In genomic region chr3:89715207-89715966, GRCm38 (mm10) we compare ENCODE assay signal across 8 mouse cellular contexts. TPM values are rescaled to one million over a fixed set of nuclear protein-coding genes. Genes with fewer than 3 reads are reported as not detected.
DNase-seq lines count a peak whose midpoint lies in the region; ATAC-seq lines count a peak whose summit lies in the region.

No protein-coding gene starts in this region.

- peak; percentile 79 for ATAC-seq in kidney, embryonic 14.5 days (ENCODE audit: low FRiP score, low TSS enrichment)
- peak; percentile 74 for ATAC-seq in lung, embryonic 16.5 days (ENCODE audit: low read depth)

- H3K4me1 ChIP-seq in embryonic facial prominence, embryonic 10.5 days, result peaks cover 22% of the 10 kb centered on the region
- H3K4me1 ChIP-seq in heart, embryonic 10.5 days, result peaks cover 23% of the 10 kb centered on the region
- H3K4me1 ChIP-seq in kidney, embryonic 14.5 days (ENCODE audit: control insufficient read depth, insufficient read depth, low read length), result peaks cover 6% of the 10 kb centered on the region; the same call in 1 of the 2 replicates
- peaks cover 3% of the 10 kb centered on the region for H3K4me1 ChIP-seq in lung, embryonic 16.5 days (replicated peaks; ENCODE audit: control insufficient read depth, insufficient read depth, low read length)

- H3K9ac ChIP-seq in kidney, embryonic 14.5 days (ENCODE audit: low read depth, low read length), result peak overlapping the region; percentile 90
- peak overlapping the region; percentile 81 for H3K9ac ChIP-seq in lung, embryonic 16.5 days (ENCODE audit: low read length)

- H3K4me2 ChIP-seq in kidney, embryonic 14.5 days (replicated peaks; ENCODE audit: low read depth, low read length), result peak overlapping the region; percentile 92
- H3K4me2 ChIP-seq in lung, embryonic 16.5 days (ENCODE audit: low read depth, low read length), result peak overlapping the region; percentile 95

- DNase-seq in embryo, embryonic 10 days (ENCODE audit: low spot score), result peak; percentile 34
- no peak for DNase-seq in embryo, embryonic 9.5 days (ENCODE audit: extremely low spot score)
- DNase-seq in adrenal gland, adult 2 months, result peak; percentile 74
- no peak for DNase-seq in embryonic facial prominence, embryonic 10.5 days (ENCODE audit: low spot score)
- DNase-seq in heart, embryonic 10.5 days (ENCODE audit: low spot score), result no peak
- DNase-seq in right cerebral cortex, postnatal 14 days, result peak; percentile 67

- no peaks in the 10 kb centered on the region for H3K9me3 ChIP-seq in embryonic facial prominence, embryonic 10.5 days
- no peaks in the 10 kb centered on the region for H3K9me3 ChIP-seq in heart, embryonic 10.5 days
- H3K9me3 ChIP-seq in kidney, embryonic 14.5 days (ENCODE audit: control insufficient read depth, low read length), result no peaks in the 10 kb centered on the region
- H3K9me3 ChIP-seq in lung, embryonic 16.5 days (ENCODE audit: control insufficient read depth, low read length), result no peaks in the 10 kb centered on the region

- H3K4me3 ChIP-seq in embryonic facial prominence, embryonic 10.5 days, result peak overlapping the region; percentile 100
- H3K4me3 ChIP-seq in heart, embryonic 10.5 days, result peak overlapping the region; percentile 99
- H3K4me3 ChIP-seq in kidney, embryonic 14.5 days (ENCODE audit: low read length), result peak overlapping the region; percentile 95
- H3K4me3 ChIP-seq in lung, embryonic 16.5 days (ENCODE audit: low read length), result peak overlapping the region; percentile 86

- H3K27ac ChIP-seq in embryonic facial prominence, embryonic 10.5 days (replicated peaks), result peak overlapping the region; percentile 91
- peak overlapping the region; percentile 91 for H3K27ac ChIP-seq in heart, embryonic 10.5 days
- H3K27ac ChIP-seq in kidney, embryonic 14.5 days (ENCODE audit: low read depth, low read length), result no peak overlapping the region; the same call in 1 of the 2 replicates
- H3K27ac ChIP-seq in lung, embryonic 16.5 days (ENCODE audit: low read length), result no peak overlapping the region

- peaks cover 5% of the 10 kb centered on the region; the same call in 1 of the 2 replicates for H3K27me3 ChIP-seq in embryonic facial prominence, embryonic 10.5 days (replicated peaks; ENCODE audit: low read depth, poor library complexity, severe bottlenecking)
- no peaks in the 10 kb centered on the region for H3K27me3 ChIP-seq in heart, embryonic 10.5 days (ENCODE audit: insufficient read depth, poor library complexity, severe bottlenecking)
- H3K27me3 ChIP-seq in kidney, embryonic 14.5 days (ENCODE audit: control insufficient read depth, insufficient read depth, low read length), result no peaks in the 10 kb centered on the region; the same call in 1 of the 2 replicates
- no peaks in the 10 kb centered on the region for H3K27me3 ChIP-seq in lung, embryonic 16.5 days (ENCODE audit: control insufficient read depth, insufficient read depth, low read depth, low read length)

- peaks cover 10% of the 10 kb centered on the region for H3K36me3 ChIP-seq in embryonic facial prominence, embryonic 10.5 days (replicated peaks)
- H3K36me3 ChIP-seq in heart, embryonic 10.5 days, result no peaks in the 10 kb centered on the region
- H3K36me3 ChIP-seq in kidney, embryonic 14.5 days (ENCODE audit: control insufficient read depth, insufficient read depth, low read length), result no peaks in the 10 kb centered on the region
- no peaks in the 10 kb centered on the region for H3K36me3 ChIP-seq in lung, embryonic 16.5 days (ENCODE audit: control insufficient read depth, insufficient read depth, low read length)

- whole genome bisulfite sequencing in embryonic facial prominence, embryonic 10.5 days, result 3% methylated on average over 59 of the region's 59 CpGs
- 1% methylated on average over 59 of the region's 59 CpGs for WGBS in heart, embryonic 10.5 days
- 2% methylated on average over 57 of the region's 59 CpGs for WGBS in kidney, embryonic 14.5 days
- 1% methylated on average over 57 of the region's 59 CpGs for WGBS in lung, embryonic 16.5 days

RNA-seq across cellular contexts. Expression of gene Adar, which starts 0.6 kb away (rescaled TPM):
- 10 to 100 TPM; 27.0 to 29.8 TPM for total RNA-seq in adrenal gland, adult 2 months (2021)
- 21.2 and 22.3 TPM in 2 replicates for polyA plus RNA-seq in adrenal gland, adult 2 months (2012; rRNA removed)
- 16.4 and 17.5 TPM in 2 replicates for polyA plus RNA-seq in embryonic facial prominence, embryonic 10.5 days (2016; fragmentation: Nextera tagmentation; extraction: Ambion mirVana)
- polyA plus RNA-seq in heart, embryonic 10.5 days (2016; fragmentation: Nextera tagmentation; extraction: Ambion mirVana), result 8.6 and 10.0 TPM in 2 replicates
- 7.2 and 15.0 TPM in 2 replicates for polyA plus RNA-seq in kidney, embryonic 14.5 days (2014; fragmentation: Nextera tagmentation; extraction: Ambion mirVana)
- polyA plus RNA-seq in lung, embryonic 16.5 days (2015; fragmentation: Nextera tagmentation; extraction: Ambion mirVana), result 10.3 and 10.9 TPM in 2 replicates

RNA-seq across cellular contexts. Expression of gene Chrnb2, which starts 49.0 kb away (rescaled TPM):
- total RNA-seq in adrenal gland, adult 2 months (2021), result 1 to 10 TPM; 3.7 to 4.5 TPM
- 3.6 and 3.9 TPM in 2 replicates for polyA plus RNA-seq in adrenal gland, adult 2 months (2012; rRNA removed)
- polyA plus RNA-seq in embryonic facial prominence, embryonic 10.5 days (2016; fragmentation: Nextera tagmentation; extraction: Ambion mirVana), result 3.7 and 4.8 TPM in 2 replicates
- polyA plus RNA-seq in heart, embryonic 10.5 days (2016; fragmentation: Nextera tagmentation; extraction: Ambion mirVana), result 0.25 and 0.26 TPM in 2 replicates
- polyA plus RNA-seq in kidney, embryonic 14.5 days (2014; fragmentation: Nextera tagmentation; extraction: Ambion mirVana), result 0.50 and 0.73 TPM in 2 replicates
- 0.39 and 0.54 TPM in 2 replicates for polyA plus RNA-seq in lung, embryonic 16.5 days (2015; fragmentation: Nextera tagmentation; extraction: Ambion mirVana)

RNA-seq across cellular contexts. Expression of gene Ube2q1, which starts 58.0 kb away (rescaled TPM):
- total RNA-seq in adrenal gland, adult 2 months (2021), result 10 to 100 TPM; 66.6 to 67.5 TPM
- 33.5 and 35.0 TPM in 2 replicates for polyA plus RNA-seq in adrenal gland, adult 2 months (2012; rRNA removed)
- polyA plus RNA-seq in embryonic facial prominence, embryonic 10.5 days (2016; fragmentation: Nextera tagmentation; extraction: Ambion mirVana), result 12.7 and 13.2 TPM in 2 replicates
- polyA plus RNA-seq in heart, embryonic 10.5 days (2016; fragmentation: Nextera tagmentation; extraction: Ambion mirVana), result 9.5 and 14.7 TPM in 2 replicates
- polyA plus RNA-seq in kidney, embryonic 14.5 days (2014; fragmentation: Nextera tagmentation; extraction: Ambion mirVana), result 22.1 and 22.5 TPM in 2 replicates
- 9.5 and 9.8 TPM in 2 replicates for polyA plus RNA-seq in lung, embryonic 16.5 days (2015; fragmentation: Nextera tagmentation; extraction: Ambion mirVana)

Comparison
In these comparisons a context has a peak if more than half of its experiments do, and no peak if none do; other contexts are left out.
1. DNase-seq: peak in embryo, embryonic 10 days (single experiment), adrenal gland, adult 2 months (single experiment) and right cerebral cortex, postnatal 14 days (single experiment); none in embryo, embryonic 9.5 days (single experiment), embryonic facial prominence, embryonic 10.5 days (single experiment) and heart, embryonic 10.5 days (single experiment).
2. H3K27ac ChIP-seq: peak in embryonic facial prominence, embryonic 10.5 days (single experiment) and heart, embryonic 10.5 days (single experiment); none in kidney, embryonic 14.5 days (single experiment) and lung, embryonic 16.5 days (single experiment).
3. Peak in every context shown above with its lines, with median percentiles within 50 percentile points of each other: H3K4me3 ChIP-seq.